Mouse (Mus musculus) hindbrain, embryonic 13.5 days (tissue): ENCODE results near the gene Anks1. TPM values are rescaled to one million over a fixed set of nuclear protein-coding genes. Genes with fewer than 3 reads are reported as not detected.

Experiments used
- ATAC-seq: fragments of 200-750 bp; cut with Nextera tagmentation; 2 replicates; pipeline ENCODE4 v1.8.0; 2017; ENCODE audit warnings: moderate TSS enrichment; ENCODE audit not compliant: low FRiP score
- H3K27ac ChIP-seq: fragments of 300-500 bp; sonication (generic); 2 replicates; pipeline ENCODE4 v1.5.1; 2015; ENCODE audit warnings: inconsistent platforms, mild to moderate bottlenecking, moderate library complexity
- H3K27me3 ChIP-seq: fragments of 300-500 bp; sonication (generic); 2 replicates; pipeline ENCODE4 v1.6.1; 2015; ENCODE audit warnings: mild to moderate bottlenecking, inconsistent platforms
- H3K36me3 ChIP-seq: fragments of 300-500 bp; sonication (generic); 2 replicates; pipeline ENCODE4 v1.6.1; 2015; ENCODE audit warnings: mild to moderate bottlenecking, inconsistent platforms
- H3K4me1 ChIP-seq: fragments of 300-500 bp; sonication (generic); replicated peaks from 2 replicates; pipeline ENCODE4 v1.6.1; 2015; ENCODE audit warnings: inconsistent platforms
- H3K4me2 ChIP-seq: fragments of 300-500 bp; sonication (generic); 2 replicates; pipeline ENCODE4 v1.6.1; 2015; ENCODE audit warnings: inconsistent platforms, mild to moderate bottlenecking, moderate library complexity
- H3K4me3 ChIP-seq: fragments of 300-500 bp; sonication (generic); 2 replicates; pipeline ENCODE4 v1.5.1; 2015; ENCODE audit warnings: mild to moderate bottlenecking, inconsistent platforms
- H3K9ac ChIP-seq: fragments of 300-500 bp; sonication (generic); 2 replicates; pipeline ENCODE4 v1.6.1; 2015; ENCODE audit warnings: mild to moderate bottlenecking, inconsistent platforms
- H3K9me3 ChIP-seq: fragments of 300-500 bp; sonication (generic); 2 replicates; pipeline ENCODE4 v1.6.1; 2016; ENCODE audit warnings: inconsistent platforms
- WGBS: fragments of 180-500 bp; shearing (Covaris S2); methylation state at CpG from one replicate; pipeline ENCODE4 v1.1.7; 2015; 5-methylcytosine and 5-hydroxymethylcytosine counted together
- polyA plus RNA-seq: library from polyadenylated mRNA; unstranded; fragments of >200 nt; fragmentation: Nextera tagmentation; extraction: Ambion mirVana; gene quantifications from 2 replicates; pipeline ENCODE4 v1.2.1, GENCODE M21; 2015

Anks1 gene
- polyA plus RNA-seq, 1 experiment from 2014 or later, result 58.6 TPM

DNA sequence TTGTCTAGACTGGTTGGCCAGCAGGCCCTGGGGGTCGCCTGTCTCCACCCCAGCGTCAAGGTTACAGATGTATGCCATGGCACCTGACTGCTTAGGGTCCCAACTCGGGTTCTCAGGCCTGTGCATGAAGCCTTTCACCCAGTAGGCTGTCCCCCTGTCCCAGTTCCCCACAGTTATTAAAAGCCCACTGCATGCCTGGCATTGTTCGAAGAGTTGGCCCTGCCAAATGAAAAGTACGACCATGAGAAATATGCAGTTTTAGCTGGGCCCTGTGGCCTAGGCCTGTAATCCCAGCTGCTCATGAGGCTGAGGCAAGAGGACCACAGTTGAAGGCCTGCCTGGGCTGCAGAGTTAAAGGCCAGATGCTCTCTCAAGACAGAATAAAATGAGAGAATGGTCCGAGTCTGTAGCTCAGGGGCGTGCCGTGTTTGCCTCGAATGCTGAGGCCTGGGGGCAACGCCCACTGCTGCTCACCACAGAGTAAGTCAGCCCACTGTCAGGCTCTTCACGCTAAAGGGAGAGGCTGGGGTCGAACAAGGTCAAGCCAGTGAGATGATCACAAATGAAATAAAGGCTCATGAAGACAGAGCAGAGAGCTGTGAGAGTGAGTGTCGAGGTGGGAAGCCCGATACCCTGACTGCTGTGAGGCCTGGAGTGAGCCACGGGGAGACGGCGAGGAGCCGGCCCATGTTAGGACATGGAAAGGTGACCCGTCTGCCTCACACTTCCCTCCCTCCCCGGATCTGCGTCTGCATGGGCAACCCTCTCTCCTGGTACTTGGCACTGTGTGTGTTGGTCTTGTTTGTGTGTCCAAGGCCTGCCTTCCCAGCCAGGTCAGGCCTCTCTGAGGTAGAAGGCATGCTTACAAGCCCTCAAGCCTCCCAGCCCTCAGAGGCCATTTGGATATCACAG lies 110.9 kb downstream of the Anks1 start:
- no peaks in the 10 kb centered on the region for H3K36me3 ChIP-seq
- no peaks in the 10 kb centered on the region for H3K27me3 ChIP-seq
- 68% methylated on average over 21 of the region's 21 CpGs for WGBS
- no peaks in the 10 kb centered on the region for H3K9me3 ChIP-seq
- no peak for ATAC-seq
- H3K27ac ChIP-seq, result peak overlapping the region; percentile 20; the same call in 1 of the 2 replicates
- no peak overlapping the region for H3K4me2 ChIP-seq
- no peak overlapping the region for H3K9ac ChIP-seq
- H3K4me1 ChIP-seq, result peaks cover 79% of the 10 kb centered on the region
- H3K4me3 ChIP-seq, result no peak overlapping the region

DNA sequence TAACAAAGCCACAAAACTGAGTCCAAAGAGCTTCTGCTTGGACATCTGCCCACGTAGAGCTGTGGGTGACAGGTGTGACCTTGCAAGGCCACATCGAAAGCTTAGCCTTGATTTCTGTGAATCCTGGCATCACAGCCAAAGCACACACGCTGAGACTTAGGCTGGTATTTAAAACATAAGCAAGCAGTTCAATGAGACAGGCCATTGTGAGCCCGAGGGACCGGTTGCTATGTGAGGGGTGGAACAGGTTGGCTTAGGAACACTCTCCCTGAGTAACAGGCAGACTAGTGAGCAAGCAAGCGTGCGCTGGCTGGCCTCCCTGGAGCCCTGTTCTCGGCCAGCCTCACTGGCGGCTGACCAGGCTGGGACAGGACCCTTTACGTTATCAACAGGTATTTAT lies 112.8 kb downstream of the Anks1 start:
- Histone ChIP-seq H3K4me2 (no peak overlapping the region), H3K4me3 (no peak overlapping the region), H3K9ac (peak overlapping the region; percentile 24; the same call in 1 of the 2 replicates), H3K36me3 (no peaks in the 10 kb centered on the region; the same call in 1 of the 2 replicates), H3K9me3 (no peaks in the 10 kb centered on the region), H3K27me3 (no peaks in the 10 kb centered on the region), H3K27ac (peak overlapping the region; percentile 45), H3K4me1 (peaks cover 88% of the 10 kb centered on the region)
- WGBS, result 63% methylated on average over 10 of the region's 10 CpGs
- ATAC-seq, result no peak

DNA sequence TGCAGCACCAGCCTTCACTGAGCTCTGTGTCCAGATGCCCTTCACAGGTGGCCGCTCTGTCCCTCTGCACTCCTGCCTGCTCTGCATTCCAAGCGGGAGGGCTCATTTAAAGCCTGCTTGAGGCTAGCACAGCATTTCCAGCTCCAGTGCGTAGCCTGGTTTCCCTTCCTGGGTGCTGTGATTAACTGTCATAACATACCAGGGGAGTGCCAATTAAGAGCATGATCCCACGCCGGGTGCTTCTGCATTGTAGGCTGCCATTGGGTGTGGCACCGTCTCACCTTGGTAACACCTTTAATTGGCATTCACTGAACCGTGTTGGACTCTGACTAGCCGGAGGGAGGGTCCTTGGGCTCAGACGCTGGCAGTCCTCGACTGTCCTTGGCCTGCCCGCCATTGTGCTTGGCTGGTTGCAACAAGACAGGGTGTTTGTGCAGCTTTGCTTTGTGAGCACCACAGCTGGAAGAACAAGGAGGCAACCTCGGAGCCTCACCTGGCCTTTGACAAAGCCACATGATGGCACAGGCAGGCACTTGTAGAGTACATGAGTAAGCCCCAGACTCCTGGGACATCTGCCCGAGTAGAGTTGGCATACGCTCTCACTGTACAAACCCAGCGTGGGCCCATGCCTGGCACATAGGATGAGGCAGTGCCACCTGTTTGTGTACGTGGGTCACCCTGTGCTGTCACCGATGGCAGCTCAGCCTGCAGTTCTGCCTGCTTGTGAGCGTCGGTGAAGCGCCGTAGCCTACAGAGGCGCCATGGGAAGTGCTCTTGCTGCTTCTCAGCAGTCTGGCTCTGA lies 113.9 kb downstream of the Anks1 start:
- Histone ChIP-seq H3K36me3 (no peaks in the 10 kb centered on the region; the same call in 1 of the 2 replicates), H3K4me1 (peaks cover 79% of the 10 kb centered on the region), H3K4me2 (no peak overlapping the region), H3K4me3 (no peak overlapping the region), H3K9ac (no peak overlapping the region), H3K9me3 (no peaks in the 10 kb centered on the region), H3K27ac (peak overlapping the region; percentile 45; the same call in 1 of the 2 replicates), H3K27me3 (no peaks in the 10 kb centered on the region)
- ATAC-seq, result no peak
- WGBS, result 86% methylated on average over 22 of the region's 22 CpGs

DNA sequence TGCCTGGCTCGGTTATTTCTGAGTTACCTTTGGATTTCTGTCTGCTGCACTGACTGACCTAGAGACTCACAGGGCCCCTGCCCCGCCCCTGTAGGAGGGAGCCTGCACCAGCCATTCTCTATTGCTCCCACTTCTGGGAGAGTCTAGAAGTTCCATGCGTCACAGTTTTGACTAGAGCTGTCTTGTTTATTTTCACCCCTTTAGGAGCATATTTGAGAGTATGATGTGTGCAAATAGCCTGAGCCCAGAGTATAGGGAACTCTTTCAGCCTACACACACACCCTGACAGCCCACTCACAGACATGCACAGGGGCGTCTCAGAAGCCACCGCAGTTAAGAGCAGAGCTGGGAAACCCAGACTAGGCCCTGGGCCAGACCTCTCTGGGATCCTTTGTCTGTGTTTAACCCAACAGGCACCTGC lies 116.4 kb downstream of the Anks1 start:
- no peaks in the 10 kb centered on the region for H3K9me3 ChIP-seq
- no peaks in the 10 kb centered on the region; the same call in 1 of the 2 replicates for H3K36me3 ChIP-seq
- H3K4me2 ChIP-seq, result no peak overlapping the region
- peak overlapping the region; percentile 80 for H3K27ac ChIP-seq
- WGBS, result 62% methylated on average over 5 of the region's 5 CpGs
- no peak for ATAC-seq
- H3K9ac ChIP-seq, result peak overlapping the region; percentile 3; the same call in 1 of the 2 replicates
- H3K4me3 ChIP-seq, result no peak overlapping the region
- H3K27me3 ChIP-seq, result no peaks in the 10 kb centered on the region
- peaks cover 70% of the 10 kb centered on the region for H3K4me1 ChIP-seq

DNA sequence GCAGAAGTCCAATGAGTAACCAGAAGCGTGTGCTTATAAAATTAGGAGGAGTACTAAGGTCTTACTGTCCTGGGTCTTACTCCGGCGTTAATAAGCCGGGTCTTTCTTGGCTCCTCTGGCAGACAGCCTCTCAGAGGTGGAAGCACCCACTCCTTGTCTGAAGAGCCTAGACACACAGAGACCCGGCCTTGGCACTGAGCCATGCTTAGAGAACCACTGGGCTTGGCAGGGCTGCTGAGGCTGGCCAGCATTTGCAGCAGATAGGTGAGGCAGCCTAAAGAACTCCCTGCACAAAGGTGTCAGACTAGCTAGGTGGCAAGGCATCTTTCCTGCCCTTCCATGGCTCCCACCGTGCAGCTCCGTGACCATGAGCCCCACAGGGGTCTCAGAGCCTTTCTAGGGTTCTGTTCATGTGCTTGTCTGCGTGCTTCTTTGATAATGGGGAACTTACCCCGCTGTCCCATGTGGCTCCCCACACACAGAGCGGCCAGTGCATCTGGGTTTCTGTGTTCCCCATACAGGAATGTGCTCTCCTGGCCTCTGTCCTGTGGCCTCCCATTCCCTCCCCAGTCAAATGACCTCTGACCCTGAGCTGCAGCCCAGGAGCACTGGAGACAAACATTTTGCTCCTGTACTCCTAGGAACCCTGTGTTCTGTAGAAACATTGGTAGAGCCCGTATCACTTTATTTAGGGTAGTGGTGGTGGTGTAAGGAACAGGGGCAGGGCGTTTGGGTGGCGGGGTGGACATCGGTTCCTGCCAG lies 117.2 kb downstream of the Anks1 start:
- Histone ChIP-seq H3K9ac (peak overlapping the region; percentile 43; the same call in 1 of the 2 replicates), H3K4me3 (no peak overlapping the region), H3K4me1 (peaks cover 76% of the 10 kb centered on the region), H3K9me3 (no peaks in the 10 kb centered on the region), H3K36me3 (no peaks in the 10 kb centered on the region; the same call in 1 of the 2 replicates), H3K27me3 (no peaks in the 10 kb centered on the region), H3K4me2 (no peak overlapping the region), H3K27ac (peak overlapping the region; percentile 80)
- WGBS, result 66% methylated on average over 14 of the region's 14 CpGs
- peak; percentile 41; the same call in 1 of the 2 replicates for ATAC-seq

DNA sequence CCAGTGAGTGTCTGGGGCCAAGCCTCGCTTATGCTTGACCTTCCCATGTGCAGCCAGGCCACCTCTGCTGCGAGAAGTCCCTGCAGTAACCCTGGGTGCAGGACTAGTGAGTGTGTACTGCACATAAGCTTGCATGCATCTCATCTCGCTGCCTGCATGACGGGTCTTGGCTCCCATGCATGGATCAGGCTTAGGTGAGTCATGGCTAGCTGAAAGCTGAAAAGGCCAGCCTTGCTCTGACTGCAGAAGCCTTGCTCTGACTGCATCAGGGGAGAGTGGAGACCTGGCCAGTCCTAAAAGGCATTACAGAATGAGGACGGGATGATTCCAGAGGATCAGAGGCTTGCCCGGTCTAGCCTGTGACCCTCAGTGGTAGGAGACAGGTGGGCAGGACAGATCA lies 118.1 kb downstream of the Anks1 start:
- 95% methylated on average over 6 of the region's 6 CpGs for WGBS
- no peak for ATAC-seq
- no peak overlapping the region for H3K4me3 ChIP-seq
- no peak overlapping the region for H3K4me2 ChIP-seq
- no peak overlapping the region for H3K27ac ChIP-seq
- no peaks in the 10 kb centered on the region; the same call in 1 of the 2 replicates for H3K36me3 ChIP-seq
- H3K9me3 ChIP-seq, result no peaks in the 10 kb centered on the region
- H3K4me1 ChIP-seq, result peaks cover 76% of the 10 kb centered on the region
- no peak overlapping the region for H3K9ac ChIP-seq
- no peaks in the 10 kb centered on the region for H3K27me3 ChIP-seq

DNA sequence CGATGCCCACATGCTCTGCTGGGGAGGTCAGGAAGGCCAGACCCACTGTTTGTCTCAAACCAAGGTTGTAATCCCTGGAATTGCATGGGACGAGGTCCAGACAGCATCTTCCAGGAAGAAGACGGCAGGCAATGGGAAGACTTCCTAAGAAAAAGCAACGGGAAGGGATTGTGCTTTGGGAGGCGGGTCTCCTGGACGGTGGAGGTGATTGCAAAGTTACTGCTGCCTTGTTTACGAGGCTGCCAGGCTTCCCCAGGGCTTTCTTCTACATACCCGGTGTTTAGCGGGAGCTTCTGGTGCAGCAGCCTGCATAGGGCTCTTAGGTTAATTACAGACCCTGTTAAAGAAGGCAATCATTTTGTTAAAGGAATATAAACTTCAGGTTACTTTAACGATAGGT lies 119.1 kb downstream of the Anks1 start:
- Histone ChIP-seq H3K36me3 (no peaks in the 10 kb centered on the region; the same call in 1 of the 2 replicates), H3K27ac (no peak overlapping the region), H3K4me2 (no peak overlapping the region), H3K9me3 (no peaks in the 10 kb centered on the region), H3K4me3 (no peak overlapping the region), H3K27me3 (no peaks in the 10 kb centered on the region), H3K4me1 (peaks cover 76% of the 10 kb centered on the region), H3K9ac (no peak overlapping the region)
- no peak for ATAC-seq
- WGBS, result 79% methylated on average over 10 of the region's 10 CpGs

DNA sequence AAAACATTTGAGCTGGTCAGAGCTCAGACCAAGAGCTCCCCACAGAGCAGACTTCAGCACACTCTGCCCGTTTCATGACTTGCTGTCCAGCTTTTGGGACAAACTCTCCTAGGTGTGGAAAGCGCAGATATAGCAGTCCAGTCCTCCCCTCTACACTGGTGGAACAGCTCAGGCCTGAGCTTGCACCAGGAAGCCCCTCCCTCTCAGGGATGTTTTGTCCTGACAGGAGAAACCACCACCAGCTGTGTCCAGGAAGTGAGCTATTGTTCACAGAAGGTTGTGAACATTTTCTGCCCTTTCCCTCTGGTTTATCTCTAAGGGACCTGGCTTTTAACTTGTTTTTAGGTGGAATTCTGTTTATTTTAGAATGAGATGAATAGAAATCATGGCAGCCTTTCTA lies 120.2 kb downstream of the Anks1 start:
- WGBS, result 66% methylated on average over 2 of the region's 2 CpGs
- Histone ChIP-seq H3K4me2 (no peak overlapping the region), H3K4me1 (peaks cover 72% of the 10 kb centered on the region), H3K9me3 (no peaks in the 10 kb centered on the region), H3K9ac (no peak overlapping the region), H3K4me3 (no peak overlapping the region), H3K27me3 (no peaks in the 10 kb centered on the region), H3K27ac (peak overlapping the region; percentile 15; the same call in 1 of the 2 replicates), H3K36me3 (no peaks in the 10 kb centered on the region; the same call in 1 of the 2 replicates)
- ATAC-seq, result no peak

DNA sequence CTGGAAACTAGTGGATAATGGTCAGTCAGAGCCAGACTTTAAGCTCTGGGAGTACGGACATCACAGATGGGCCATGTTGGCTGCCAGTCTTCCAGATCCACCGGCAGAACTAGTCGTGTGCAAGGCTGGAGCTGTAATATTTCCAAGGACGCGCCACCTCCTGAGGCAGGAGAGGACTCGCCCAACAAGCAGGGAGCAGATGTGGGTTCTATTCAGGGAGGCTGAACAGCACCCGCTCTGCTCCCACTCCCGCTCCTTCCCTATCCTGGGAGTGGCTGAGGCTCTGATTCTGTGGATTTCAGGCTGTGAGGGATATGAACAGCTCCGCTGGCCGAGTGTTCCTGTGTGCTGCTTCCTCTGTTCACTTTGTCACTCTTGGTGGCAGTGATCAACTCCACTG lies 121.3 kb downstream of the Anks1 start:
- ATAC-seq, result no peak
- Histone ChIP-seq H3K36me3 (peaks cover 4% of the 10 kb centered on the region; the same call in 1 of the 2 replicates), H3K27me3 (no peaks in the 10 kb centered on the region), H3K4me3 (no peak overlapping the region), H3K9me3 (no peaks in the 10 kb centered on the region), H3K27ac (peak overlapping the region; percentile 5; the same call in 1 of the 2 replicates), H3K9ac (no peak overlapping the region), H3K4me2 (no peak overlapping the region), H3K4me1 (peaks cover 71% of the 10 kb centered on the region)
- WGBS, result 83% methylated on average over 10 of the region's 10 CpGs

DNA sequence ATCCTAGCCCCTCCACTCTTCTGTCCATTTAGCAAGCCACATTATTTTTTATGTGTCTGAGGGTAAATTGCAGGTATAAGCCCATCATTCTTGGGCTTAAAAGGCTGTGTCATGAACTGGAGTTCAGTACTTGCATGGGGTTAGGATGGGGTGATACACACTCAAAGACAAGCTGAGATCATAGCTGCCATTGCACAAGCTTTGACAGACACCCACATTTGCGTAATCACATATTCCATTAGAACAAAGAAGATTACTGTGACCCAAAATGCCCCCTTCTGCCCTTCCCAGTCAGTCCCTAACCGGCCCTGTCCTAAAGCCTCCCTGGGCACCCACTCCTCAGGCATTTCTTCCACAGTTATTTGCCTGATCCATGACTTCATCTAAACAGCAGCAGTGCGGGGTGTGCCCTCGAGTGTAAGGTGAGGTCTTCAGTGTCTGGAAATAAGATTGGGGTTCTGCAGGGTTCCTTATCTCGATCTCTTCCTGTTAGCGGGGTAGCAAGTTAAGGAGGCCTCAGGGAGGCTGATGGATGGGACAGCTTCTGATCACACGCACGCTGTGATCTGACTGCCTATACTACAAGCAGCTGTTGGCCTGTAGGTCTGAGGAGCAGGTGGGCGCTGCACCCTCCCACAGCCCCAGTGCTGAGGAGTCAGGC lies 122.3 kb downstream of the Anks1 start:
- ATAC-seq, result no peak
- WGBS, result 61% methylated on average over 9 of the region's 9 CpGs
- H3K4me2 ChIP-seq, result no peak overlapping the region
- no peak overlapping the region for H3K4me3 ChIP-seq
- no peaks in the 10 kb centered on the region for H3K9me3 ChIP-seq
- peaks cover 67% of the 10 kb centered on the region for H3K4me1 ChIP-seq
- peak overlapping the region; percentile 63; the same call in 1 of the 2 replicates for H3K9ac ChIP-seq
- H3K27ac ChIP-seq, result peak overlapping the region; percentile 87
- H3K27me3 ChIP-seq, result no peaks in the 10 kb centered on the region
- H3K36me3 ChIP-seq, result peaks cover 8% of the 10 kb centered on the region

DNA sequence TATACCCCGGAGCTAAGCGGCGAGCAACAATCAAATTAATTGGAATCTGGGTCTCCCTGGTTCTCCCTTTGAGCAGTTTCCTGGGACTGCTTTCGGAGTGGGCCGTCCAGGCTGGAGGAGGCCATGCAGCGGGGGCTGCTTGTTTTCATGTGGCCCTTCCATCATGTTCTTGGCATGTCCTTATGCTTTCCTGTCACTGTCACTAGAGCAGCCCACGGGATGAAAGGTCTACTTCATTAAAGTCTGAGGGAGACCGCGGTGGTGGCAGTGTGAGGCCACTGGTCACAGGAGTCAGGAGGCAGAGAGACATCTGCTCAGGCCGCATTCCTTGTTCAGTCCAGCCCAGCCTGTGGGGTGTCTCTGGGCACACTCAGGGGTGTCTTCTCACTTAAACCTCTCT lies 123.1 kb downstream of the Anks1 start:
- WGBS, result 47% methylated on average over 10 of the region's 10 CpGs
- ATAC-seq, result no peak
- Histone ChIP-seq H3K27me3 (no peaks in the 10 kb centered on the region), H3K27ac (peak overlapping the region; percentile 87), H3K9me3 (no peaks in the 10 kb centered on the region), H3K36me3 (peaks cover 8% of the 10 kb centered on the region), H3K4me3 (no peak overlapping the region), H3K4me1 (peaks cover 71% of the 10 kb centered on the region), H3K9ac (peak overlapping the region; percentile 63), H3K4me2 (no peak overlapping the region)
